Mouse (Mus musculus): ENCODE results near the gene Pgrmc2. TPM values are rescaled to one million over a fixed set of nuclear protein-coding genes. Genes with fewer than 3 reads are reported as not detected.

Pgrmc2 gene
- total and polyA plus RNA-seq, 2 experiments = 18.3 to 19.9 TPM

- H3K79me2 ChIP-seq (ENCODE audit: control insufficient read depth, insufficient read depth, low read length) = peaks cover 15% of the 10 kb centered on the region; the same call in 1 of the 2 replicates
- H3K36me3 ChIP-seq (ENCODE audit: control insufficient read depth, insufficient read depth, low read length) = no peaks in the 10 kb centered on the region
- H3K4me1 ChIP-seq (ENCODE audit: control insufficient read depth, insufficient read depth, low read length) = peaks cover 14% of the 10 kb centered on the region
- TF ChIP-seq CTCF (IDR thresholded peaks at IDR 0.05; ENCODE audit: low read depth, low read length) (no peak), POLR2A (IDR thresholded peaks at IDR 0.05; ENCODE audit: extremely low read depth, insufficient read depth, low read length) (no peak)
- DNase-seq (ENCODE audit: extremely low read depth, low read depth, low spot score) = no peak
- H3K27me3 ChIP-seq (ENCODE audit: control insufficient read depth, insufficient read depth, low read length) = no peaks in the 10 kb centered on the region
- H3K27ac ChIP-seq (replicated peaks; ENCODE audit: insufficient read depth, low read depth, low read length) = peak overlapping the region; percentile 53
- WGBS = under 1% methylated on average over 43 of the region's 43 CpGs
- H3K9ac ChIP-seq (ENCODE audit: low read depth, low read length) = peak overlapping the region; percentile 95
- H3K4me3 ChIP-seq (ENCODE audit: insufficient read depth, low read depth, low read length) = peak overlapping the region; percentile 81
These were observed 344 bp downstream of the Pgrmc2 start for GRCm38 (mm10) chr3:41082520-41082884.

- peak; percentile 70 for DNase-seq (ENCODE audit: extremely low read depth, low read depth, low spot score)
These were observed 1.2 kb downstream of the Pgrmc2 start for GRCm38 (mm10) chr3:41081474-41082301.

GRCm38 (mm10) chr3:41080724-41081123 lies 2.1 kb downstream of the Pgrmc2 start:
- Histone ChIP-seq H3K9ac (ENCODE audit: low read depth, low read length) (no peak overlapping the region), H3K27ac (replicated peaks; ENCODE audit: insufficient read depth, low read depth, low read length) (no peak overlapping the region), H3K4me3 (ENCODE audit: insufficient read depth, low read depth, low read length) (no peak overlapping the region), H3K27me3 (ENCODE audit: control insufficient read depth, insufficient read depth, low read length) (no peaks in the 10 kb centered on the region), H3K4me1 (ENCODE audit: control insufficient read depth, insufficient read depth, low read length) (peaks cover 6% of the 10 kb centered on the region; the same call in 1 of the 2 replicates), H3K79me2 (ENCODE audit: control insufficient read depth, insufficient read depth, low read length) (peaks cover 23% of the 10 kb centered on the region; the same call in 1 of the 2 replicates), H3K36me3 (ENCODE audit: control insufficient read depth, insufficient read depth, low read length) (no peaks in the 10 kb centered on the region)
- no peak for DNase-seq (ENCODE audit: extremely low read depth, low read depth, low spot score)
- TF ChIP-seq POLR2A (IDR thresholded peaks at IDR 0.05; ENCODE audit: extremely low read depth, insufficient read depth, low read length) (no peak), CTCF (IDR thresholded peaks at IDR 0.05; ENCODE audit: low read depth, low read length) (no peak)
- WGBS = 25% methylated on average over 3 of the region's 3 CpGs

More at GRCm38 (mm10) chr3:41081474-41082301, 1.2 kb downstream of the Pgrmc2 start:
- peaks cover 21% of the 10 kb centered on the region; the same call in 1 of the 2 replicates for H3K79me2 ChIP-seq (ENCODE audit: control insufficient read depth, insufficient read depth, low read length)
- TF ChIP-seq CTCF (IDR thresholded peaks at IDR 0.05; ENCODE audit: low read depth, low read length) (no peak), POLR2A (IDR thresholded peaks at IDR 0.05; ENCODE audit: extremely low read depth, insufficient read depth, low read length) (no peak)
- H3K36me3 ChIP-seq (ENCODE audit: control insufficient read depth, insufficient read depth, low read length) = no peaks in the 10 kb centered on the region
- H3K27me3 ChIP-seq (ENCODE audit: control insufficient read depth, insufficient read depth, low read length) = no peaks in the 10 kb centered on the region
- peaks cover 9% of the 10 kb centered on the region; the same call in 1 of the 2 replicates for H3K4me1 ChIP-seq (ENCODE audit: control insufficient read depth, insufficient read depth, low read length)
- peak overlapping the region; percentile 95 for H3K9ac ChIP-seq (ENCODE audit: low read depth, low read length)
- peak overlapping the region; percentile 81 for H3K4me3 ChIP-seq (ENCODE audit: insufficient read depth, low read depth, low read length)
- peak overlapping the region; percentile 53 for H3K27ac ChIP-seq (replicated peaks; ENCODE audit: insufficient read depth, low read depth, low read length)
- WGBS = 4% methylated on average over 23 of the region's 23 CpGs

- Histone ChIP-seq H3K36me3 (ENCODE audit: control insufficient read depth, insufficient read depth, low read length) (no peaks in the 10 kb centered on the region), H3K4me1 (ENCODE audit: control insufficient read depth, insufficient read depth, low read length) (peaks cover 3% of the 10 kb centered on the region; the same call in 1 of the 2 replicates), H3K27me3 (ENCODE audit: control insufficient read depth, insufficient read depth, low read length) (no peaks in the 10 kb centered on the region), H3K27ac (replicated peaks; ENCODE audit: insufficient read depth, low read depth, low read length) (no peak overlapping the region), H3K4me3 (ENCODE audit: insufficient read depth, low read depth, low read length) (no peak overlapping the region), H3K9ac (ENCODE audit: low read depth, low read length) (no peak overlapping the region), H3K79me2 (ENCODE audit: control insufficient read depth, insufficient read depth, low read length) (peaks cover 30% of the 10 kb centered on the region; the same call in 1 of the 2 replicates)
- 99% methylated on average over 2 of the region's 2 CpGs for WGBS
- TF ChIP-seq POLR2A (IDR thresholded peaks at IDR 0.05; ENCODE audit: extremely low read depth, insufficient read depth, low read length) (no peak), CTCF (IDR thresholded peaks at IDR 0.05; ENCODE audit: low read depth, low read length) (no peak)
- no peak for DNase-seq (ENCODE audit: extremely low read depth, low read depth, low spot score)
These were observed 4.2 kb downstream of the Pgrmc2 start for GRCm38 (mm10) chr3:41078673-41079072.

- no peaks in the 10 kb centered on the region for H3K36me3 ChIP-seq (ENCODE audit: control insufficient read depth, insufficient read depth, low read length)
- H3K4me1 ChIP-seq (ENCODE audit: control insufficient read depth, insufficient read depth, low read length) = no peaks in the 10 kb centered on the region
- 92% methylated on average over 8 of the region's 8 CpGs for WGBS
- H3K79me2 ChIP-seq (ENCODE audit: control insufficient read depth, insufficient read depth, low read length) = peaks cover 32% of the 10 kb centered on the region; the same call in 1 of the 2 replicates
- TF ChIP-seq POLR2A (IDR thresholded peaks at IDR 0.05; ENCODE audit: extremely low read depth, insufficient read depth, low read length) (no peak), CTCF (IDR thresholded peaks at IDR 0.05; ENCODE audit: low read depth, low read length) (no peak)
- H3K9ac ChIP-seq (ENCODE audit: low read depth, low read length) = no peak overlapping the region
- H3K27me3 ChIP-seq (ENCODE audit: control insufficient read depth, insufficient read depth, low read length) = no peaks in the 10 kb centered on the region
- no peak overlapping the region for H3K4me3 ChIP-seq (ENCODE audit: insufficient read depth, low read depth, low read length)
- DNase-seq (ENCODE audit: extremely low read depth, low read depth, low spot score) = no peak
- no peak overlapping the region for H3K27ac ChIP-seq (replicated peaks; ENCODE audit: insufficient read depth, low read depth, low read length)
These were observed 7.5 kb downstream of the Pgrmc2 start for GRCm38 (mm10) chr3:41075376-41075775.

GRCm38 (mm10) chr3:41070519-41070918 lies 12.3 kb downstream of the Pgrmc2 start:
- peak; percentile 50 for TF ChIP-seq CTCF (IDR thresholded peaks at IDR 0.05; ENCODE audit: low read depth, low read length)
- TF ChIP-seq POLR2A (IDR thresholded peaks at IDR 0.05; ENCODE audit: extremely low read depth, insufficient read depth, low read length) = no peak
- Histone ChIP-seq H3K9ac (ENCODE audit: low read depth, low read length) (no peak overlapping the region), H3K79me2 (ENCODE audit: control insufficient read depth, insufficient read depth, low read length) (peaks cover 23% of the 10 kb centered on the region; the same call in 1 of the 2 replicates), H3K36me3 (ENCODE audit: control insufficient read depth, insufficient read depth, low read length) (peaks cover 11% of the 10 kb centered on the region), H3K27ac (replicated peaks; ENCODE audit: insufficient read depth, low read depth, low read length) (no peak overlapping the region), H3K27me3 (ENCODE audit: control insufficient read depth, insufficient read depth, low read length) (no peaks in the 10 kb centered on the region), H3K4me1 (ENCODE audit: control insufficient read depth, insufficient read depth, low read length) (peaks cover 6% of the 10 kb centered on the region), H3K4me3 (ENCODE audit: insufficient read depth, low read depth, low read length) (no peak overlapping the region)
- WGBS = 77% methylated on average over 2 of the region's 2 CpGs
- no peak for DNase-seq (ENCODE audit: extremely low read depth, low read depth, low spot score)
